Mouse (Mus musculus) limb, embryonic 11.5 days (tissue): ENCODE measurements at regions not wholly inside any gene's neighbourhood (a gene's known extent, or its start where the extent isn't known, plus 50 kb on each side); places are given as distances from the start of the nearest gene placed in this dataset.

ENCODE experiments used
- ATAC-seq: fragments of 200-750 bp; cut with Nextera tagmentation; 2 replicates; pipeline ENCODE4 v1.8.0; 2017; ENCODE audit warnings: low read depth; ENCODE audit not compliant: insufficient number of reproducible peaks, low FRiP score, low TSS enrichment
- DNase-seq: peaks from one replicate; pipeline ENCODE4 v3.0.0-alpha.2; 2015; ENCODE audit warnings: low spot score
- H3K27ac ChIP-seq: fragments of 300-500 bp; sonication (generic); replicated peaks from 2 replicates; pipeline ENCODE4 v1.5.1; 2014; ENCODE audit warnings: low read depth, mild to moderate bottlenecking, low read length
- H3K27me3 ChIP-seq: fragments of 300-500 bp; sonication (generic); 2 replicates; pipeline ENCODE4 v1.6.1; 2014; ENCODE audit warnings: mild to moderate bottlenecking, low read length, mixed read lengths; ENCODE audit not compliant: control insufficient read depth, insufficient read depth
- H3K36me3 ChIP-seq: fragments of 300-500 bp; sonication (generic); 2 replicates; pipeline ENCODE4 v1.6.1; 2014; ENCODE audit warnings: mild to moderate bottlenecking, low read length, moderate library complexity, mixed read lengths; ENCODE audit not compliant: control insufficient read depth, insufficient read depth
- H3K4me1 ChIP-seq: fragments of 300-500 bp; sonication (generic); 2 replicates; pipeline ENCODE4 v1.6.1; 2014; ENCODE audit warnings: low read length, mixed read lengths; ENCODE audit not compliant: control insufficient read depth, insufficient read depth
- H3K4me2 ChIP-seq: fragments of 300-500 bp; sonication (generic); 2 replicates; pipeline ENCODE4 v1.6.1; 2014; ENCODE audit warnings: low read depth, mild to moderate bottlenecking, moderate library complexity; ENCODE audit not compliant: severe bottlenecking
- H3K4me3 ChIP-seq: fragments of 300-500 bp; sonication (generic); 2 replicates; pipeline ENCODE4 v1.5.1; 2014; ENCODE audit warnings: low read depth, low read length
- H3K9ac ChIP-seq: fragments of 300-500 bp; sonication (generic); 2 replicates; pipeline ENCODE4 v1.6.1; 2014; ENCODE audit warnings: mild to moderate bottlenecking, low read length
- H3K9me3 ChIP-seq: fragments of 300-500 bp; sonication (generic); 2 replicates; pipeline ENCODE4 v1.6.1; 2016; ENCODE audit warnings: low read length; ENCODE audit not compliant: control insufficient read depth
- WGBS: fragments of 180-500 bp; shearing (Covaris S2); extraction: QIAGEN DNeasy Blood & Tissue Kit; methylation state at CpG from one replicate; pipeline ENCODE4 v1.1.7; 2014; 5-methylcytosine and 5-hydroxymethylcytosine counted together

DNA sequence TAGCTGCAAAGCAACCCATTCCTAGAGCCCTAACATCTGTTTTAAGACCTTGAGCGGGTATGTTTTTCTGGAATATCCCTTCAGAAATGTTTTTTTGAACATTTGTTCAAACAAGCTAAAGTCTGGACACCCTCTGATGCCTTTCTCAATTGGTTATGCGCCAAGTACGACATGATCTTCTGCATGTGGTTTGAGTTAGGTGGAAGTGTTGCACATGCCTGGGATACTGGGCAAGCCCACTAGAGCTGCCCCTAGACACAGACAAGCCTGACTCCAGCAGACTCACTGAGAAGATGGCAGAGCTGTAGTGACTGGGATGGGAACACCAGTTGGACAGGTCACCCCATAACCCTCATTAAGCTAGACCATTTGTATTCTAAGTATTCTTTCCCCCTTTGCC, 153.2 kb upstream of the Cypt2 start:
- no peak overlapping the region for H3K9ac ChIP-seq
- H3K4me2 ChIP-seq: no peak overlapping the region
- no peaks in the 10 kb centered on the region for H3K4me1 ChIP-seq
- DNase-seq: no peak
- H3K36me3 ChIP-seq: no peaks in the 10 kb centered on the region
- no peaks in the 10 kb centered on the region for H3K9me3 ChIP-seq
- H3K27me3 ChIP-seq: 0 out of 2 replicates have a peak, but pooled peaks cover 2% of the 10 kb centered on the region
- ATAC-seq: no peak
- no peak overlapping the region for H3K27ac ChIP-seq
- 73% methylated on average over 3 of the region's 3 CpGs for WGBS
- no peak overlapping the region for H3K4me3 ChIP-seq

DNA sequence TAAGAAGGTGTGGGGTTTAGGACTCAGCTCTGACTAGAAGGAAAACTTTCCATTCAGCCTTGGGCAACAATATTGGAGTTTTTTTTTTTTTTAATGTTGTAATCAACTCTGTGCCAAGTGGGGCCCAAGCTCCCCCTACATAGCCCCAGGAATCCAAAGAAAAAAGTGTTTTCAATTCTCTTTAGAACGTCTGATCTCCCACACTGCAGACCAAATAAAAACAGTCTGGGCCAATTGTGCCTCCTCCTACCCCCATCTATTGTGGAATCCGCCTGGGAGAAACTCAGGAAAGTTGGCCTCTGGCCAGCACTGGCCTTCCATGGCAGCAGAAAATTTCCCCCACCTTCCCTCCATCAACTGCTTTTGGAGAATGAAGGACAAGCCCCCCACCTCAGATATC, 133.3 kb upstream of the Cypt2 start:
- Histone ChIP-seq H3K36me3 (no peaks in the 10 kb centered on the region), H3K27ac (no peak overlapping the region), H3K4me3 (no peak overlapping the region), H3K9me3 (no peaks in the 10 kb centered on the region), H3K4me2 (no peak overlapping the region), H3K9ac (no peak overlapping the region), H3K27me3 (no peaks in the 10 kb centered on the region), H3K4me1 (no peaks in the 10 kb centered on the region)
- DNase-seq (no peak), ATAC-seq (no peak)
- 30% methylated on average over 2 of the region's 2 CpGs for WGBS

DNA sequence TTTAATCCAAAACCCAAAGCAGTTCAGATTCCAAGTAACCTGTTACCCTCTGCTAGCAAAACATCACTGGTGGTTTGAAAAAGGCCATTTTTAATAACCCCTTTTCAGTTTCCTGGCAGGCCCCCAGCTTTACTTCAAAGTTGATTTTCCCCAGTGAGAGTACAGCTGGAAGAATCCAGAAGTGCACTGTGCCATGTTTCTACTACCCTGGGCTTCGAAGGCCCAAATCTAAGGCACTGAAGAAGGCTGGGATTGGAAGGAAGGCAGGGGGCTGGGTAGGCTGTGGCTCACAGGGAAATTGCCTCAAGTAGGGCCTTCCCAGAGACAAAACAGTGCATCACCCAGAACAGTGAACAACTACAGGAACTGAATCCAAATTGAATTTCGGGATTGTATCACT, 131.6 kb upstream of the Cypt2 start:
- Histone ChIP-seq H3K27ac (no peak overlapping the region), H3K4me2 (no peak overlapping the region), H3K9me3 (no peaks in the 10 kb centered on the region), H3K36me3 (no peaks in the 10 kb centered on the region), H3K4me1 (no peaks in the 10 kb centered on the region), H3K27me3 (no peaks in the 10 kb centered on the region), H3K4me3 (no peak overlapping the region), H3K9ac (no peak overlapping the region)
- DNase-seq (no peak), ATAC-seq (no peak)
- 89% methylated on average over 2 of the region's 2 CpGs for WGBS

DNA sequence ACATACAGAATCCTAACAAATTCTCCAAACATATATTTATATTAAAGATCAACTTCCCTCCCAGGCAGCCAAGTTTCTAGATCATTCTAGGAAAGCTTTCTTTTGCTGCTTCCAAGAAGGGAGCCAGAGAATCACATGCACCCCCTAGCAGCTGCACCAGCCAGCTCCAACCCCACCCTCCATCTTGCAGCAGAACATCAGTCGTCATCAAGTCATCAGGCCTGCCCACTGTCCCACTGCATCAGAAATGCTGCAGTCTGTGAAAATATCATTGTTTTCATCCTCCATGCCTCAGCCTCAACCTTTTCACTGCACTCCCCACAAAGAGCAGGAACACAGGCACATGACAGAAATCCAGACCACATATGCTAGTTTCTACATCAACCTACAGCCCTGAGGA, 109.1 kb upstream of the Cypt2 start:
- no peak overlapping the region for H3K9ac ChIP-seq
- H3K36me3 ChIP-seq: no peaks in the 10 kb centered on the region
- H3K27me3 ChIP-seq: 0 out of 2 replicates have a peak, but pooled peaks cover 3% of the 10 kb centered on the region
- H3K27ac ChIP-seq: no peak overlapping the region
- no peaks in the 10 kb centered on the region for H3K9me3 ChIP-seq
- H3K4me1 ChIP-seq: no peaks in the 10 kb centered on the region
- 76% methylated on average over 1 of the region's 1 CpGs for WGBS
- no peak for DNase-seq
- no peak overlapping the region for H3K4me3 ChIP-seq
- no peak overlapping the region for H3K4me2 ChIP-seq
- ATAC-seq: no peak

DNA sequence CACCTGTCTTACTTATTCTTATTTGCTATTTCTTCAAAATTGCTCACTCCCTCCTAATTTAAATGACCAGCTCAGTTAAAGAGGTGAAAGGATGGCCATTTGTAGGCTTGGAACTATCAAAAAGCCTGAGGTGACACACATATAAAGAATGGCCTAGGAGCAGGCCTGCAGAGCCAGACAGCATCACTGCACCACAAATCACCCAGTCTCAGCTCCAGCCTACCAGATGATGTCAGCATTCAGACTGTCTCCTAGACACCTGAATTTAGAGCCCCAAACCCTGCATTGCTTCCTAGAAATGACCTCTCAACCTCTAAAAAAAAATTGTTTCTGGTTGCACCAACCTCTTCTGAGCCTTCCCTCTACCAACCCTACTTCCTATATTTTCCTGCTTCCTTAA, 108.5 kb upstream of the Cypt2 start:
- Histone ChIP-seq H3K4me3 (no peak overlapping the region), H3K27me3 (0 out of 2 replicates have a peak, but pooled peaks cover 3% of the 10 kb centered on the region), H3K27ac (no peak overlapping the region), H3K4me2 (no peak overlapping the region), H3K4me1 (no peaks in the 10 kb centered on the region), H3K9me3 (no peaks in the 10 kb centered on the region), H3K9ac (no peak overlapping the region), H3K36me3 (no peaks in the 10 kb centered on the region)
- DNase-seq (no peak), ATAC-seq (no peak)

DNA sequence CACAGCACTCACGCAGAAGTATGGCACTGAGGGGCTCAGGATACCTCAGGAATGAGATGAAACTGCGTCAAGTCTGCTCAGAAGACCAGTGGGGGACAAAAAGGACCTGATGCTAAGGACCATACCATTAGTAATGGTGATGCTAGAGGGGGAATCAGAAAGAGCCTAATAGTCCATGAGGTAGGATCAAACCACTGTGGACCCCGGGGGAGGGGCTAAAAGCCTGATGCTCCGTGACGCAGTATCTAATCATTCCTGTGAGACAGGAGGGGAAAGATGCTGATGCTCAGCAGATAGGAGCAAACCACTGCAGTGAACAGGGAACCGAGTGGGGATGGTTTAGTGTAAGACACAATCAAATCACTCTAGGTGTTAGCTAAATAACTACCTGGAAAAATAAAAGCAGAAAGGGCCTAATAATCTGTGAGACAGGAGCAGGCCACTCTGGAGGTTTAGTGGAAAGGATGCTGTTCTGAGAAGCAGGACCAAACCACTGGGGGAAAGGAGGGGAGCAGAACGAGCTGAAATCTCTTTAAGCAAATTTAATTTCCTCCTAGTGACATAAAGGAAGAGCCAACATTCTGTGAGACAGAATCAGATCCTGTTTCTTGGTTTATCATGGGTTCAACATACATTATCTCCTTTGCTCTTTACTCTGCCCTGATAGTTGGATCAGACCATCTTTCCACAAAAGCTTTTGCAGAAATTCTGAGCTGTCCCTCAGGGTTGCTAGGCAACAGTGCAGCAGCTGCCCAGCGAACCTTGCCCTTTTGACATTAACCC, 107.7 kb upstream of the Cypt2 start:
- Histone ChIP-seq H3K9me3 (no peaks in the 10 kb centered on the region), H3K36me3 (no peaks in the 10 kb centered on the region), H3K4me3 (no peak overlapping the region), H3K27ac (no peak overlapping the region), H3K4me1 (no peaks in the 10 kb centered on the region), H3K27me3 (0 out of 2 replicates have a peak, but pooled peaks cover 3% of the 10 kb centered on the region), H3K4me2 (no peak overlapping the region), H3K9ac (no peak overlapping the region)
- peak; percentile 41 for DNase-seq
- peak; percentile 76 for ATAC-seq
- WGBS: 27% methylated on average over 8 of the region's 8 CpGs

DNA sequence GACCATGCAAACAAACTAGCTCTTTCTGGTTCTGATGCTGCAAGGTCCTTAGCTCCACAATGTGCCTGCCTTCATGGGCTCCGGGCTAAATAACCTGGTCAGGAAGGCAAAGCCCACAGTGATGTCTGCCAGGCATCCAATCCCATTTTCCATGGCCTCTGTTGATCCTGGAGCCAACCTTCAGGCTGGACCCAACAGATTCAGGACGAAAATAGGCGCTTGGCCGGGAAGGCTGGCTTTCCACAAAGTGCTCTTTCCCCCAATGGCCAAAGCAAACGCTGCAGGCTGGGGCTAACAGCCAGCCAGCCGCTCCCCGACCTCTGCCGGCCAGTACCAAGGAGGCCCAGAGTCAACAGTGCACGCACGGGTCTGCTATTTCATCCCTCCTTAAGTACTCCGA, 106.3 kb upstream of the Cypt2 start:
- H3K9me3 ChIP-seq: no peaks in the 10 kb centered on the region
- ATAC-seq: no peak
- H3K4me2 ChIP-seq: no peak overlapping the region
- H3K36me3 ChIP-seq: no peaks in the 10 kb centered on the region
- H3K27me3 ChIP-seq: 0 out of 2 replicates have a peak, but pooled peaks cover 3% of the 10 kb centered on the region
- H3K27ac ChIP-seq: no peak overlapping the region
- WGBS: 52% methylated on average over 11 of the region's 11 CpGs
- H3K4me1 ChIP-seq: no peaks in the 10 kb centered on the region
- no peak overlapping the region for H3K4me3 ChIP-seq
- DNase-seq: no peak
- no peak overlapping the region for H3K9ac ChIP-seq

DNA sequence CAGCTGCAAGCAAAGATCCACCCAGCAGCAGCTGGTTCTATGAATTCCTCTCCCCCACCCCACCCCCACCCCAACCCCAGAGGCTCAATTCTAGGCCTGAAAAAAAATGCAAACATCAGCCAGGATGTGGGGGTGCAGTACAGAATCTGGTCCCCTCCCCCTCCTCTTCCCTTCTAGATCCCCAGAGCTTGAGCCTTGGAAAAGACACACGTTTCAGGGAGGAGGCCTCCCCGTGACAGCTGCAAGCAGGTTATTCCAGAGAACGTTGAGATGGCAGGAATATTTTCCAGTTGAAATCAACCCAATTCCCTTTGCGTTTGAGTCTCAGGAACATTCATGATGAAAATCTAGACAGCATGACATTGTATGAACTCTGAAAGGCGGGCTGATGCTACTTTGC, 86.2 kb upstream of the Cypt2 start:
- DNase-seq: no peak
- Histone ChIP-seq H3K36me3 (no peaks in the 10 kb centered on the region), H3K27me3 (no peaks in the 10 kb centered on the region), H3K4me2 (no peak overlapping the region), H3K27ac (no peak overlapping the region), H3K9me3 (no peaks in the 10 kb centered on the region), H3K9ac (no peak overlapping the region), H3K4me1 (no peaks in the 10 kb centered on the region), H3K4me3 (no peak overlapping the region)
- 69% methylated on average over 5 of the region's 5 CpGs for WGBS
- ATAC-seq: no peak

DNA sequence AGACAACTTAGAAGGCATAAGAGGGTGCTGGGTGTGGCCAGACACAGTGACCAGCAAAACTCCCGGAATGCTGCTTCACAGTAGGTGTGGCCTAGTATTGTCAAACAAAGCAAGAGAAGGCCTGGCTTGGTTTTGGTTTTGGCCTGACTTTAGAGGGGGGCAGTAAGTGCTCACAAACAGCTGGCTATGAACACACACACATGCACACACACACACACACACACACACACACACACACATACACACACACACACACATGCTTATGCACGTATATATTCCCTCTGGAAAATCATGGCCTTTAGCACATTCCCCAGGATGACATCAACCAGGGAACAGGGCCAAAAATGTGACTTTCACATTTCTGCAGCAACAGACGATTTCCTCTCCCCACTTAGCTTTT, 78.6 kb upstream of the Cypt2 start:
- H3K27me3 ChIP-seq: no peaks in the 10 kb centered on the region
- H3K36me3 ChIP-seq: no peaks in the 10 kb centered on the region
- H3K9me3 ChIP-seq: no peaks in the 10 kb centered on the region
- WGBS: 64% methylated on average over 3 of the region's 3 CpGs
- no peak for DNase-seq
- no peak overlapping the region for H3K9ac ChIP-seq
- no peaks in the 10 kb centered on the region for H3K4me1 ChIP-seq
- H3K27ac ChIP-seq: no peak overlapping the region
- H3K4me3 ChIP-seq: no peak overlapping the region
- H3K4me2 ChIP-seq: no peak overlapping the region
- ATAC-seq: no peak
